Mouse (Mus musculus) C2C12 (cell line): ENCODE measurements around the gene Cpm.

Experiments
- CEBPB ChIP-seq: IDR thresholded peaks from one replicate; pipeline ENCODE4 v1.6.1; 2011; ENCODE audit warnings: low read depth, mild to moderate bottlenecking, control low read depth, moderate library complexity
- CTCF ChIP-seq: IDR thresholded peaks from one replicate; pipeline ENCODE4 v1.5.1; 2011; ENCODE audit not compliant: control insufficient read depth, insufficient read depth, insufficient read length
- FOSL1 ChIP-seq: IDR thresholded peaks from one replicate; pipeline ENCODE4 v1.8.0; 2011; ENCODE audit warnings: mild to moderate bottlenecking, low read length; ENCODE audit not compliant: poor library complexity, insufficient read depth, severe bottlenecking
- MAX ChIP-seq: IDR thresholded peaks from one replicate; pipeline ENCODE4 v1.6.1; 2011; ENCODE audit warnings: mild to moderate bottlenecking, control low read depth
- MYOD1 ChIP-seq: IDR thresholded peaks from one replicate; pipeline ENCODE4 v1.6.1; 2011; ENCODE audit warnings: low read depth; ENCODE audit not compliant: control insufficient read depth, insufficient read length
- MYOG ChIP-seq: IDR thresholded peaks from one replicate; pipeline ENCODE4 v1.6.1; 2011; ENCODE audit not compliant: control insufficient read depth, insufficient read length; ENCODE audit errors: extremely low read depth
- USF1 ChIP-seq: IDR thresholded peaks from one replicate; pipeline ENCODE4 v1.6.1; 2011; ENCODE audit warnings: low read depth, mild to moderate bottlenecking, control low read depth, moderate library complexity

- no peak for TF ChIP-seq CTCF
- TF ChIP-seq MAX = no peak
- TF ChIP-seq FOSL1 = no peak
- TF ChIP-seq CEBPB = no peak
- TF ChIP-seq USF1 = no peak
- no peak for TF ChIP-seq MYOD1
- no peak for TF ChIP-seq MYOG
These were observed 38.7 kb upstream of the Cpm start for GRCm38 (mm10) chr10:117590331-117591301.
